Mouse (Mus musculus): ENCODE measurements at regions not wholly inside any gene's neighbourhood (a gene's known extent, or its start where the extent isn't known, plus 50 kb on each side); places are given as distances from the start of the nearest gene placed in this dataset.

DNA sequence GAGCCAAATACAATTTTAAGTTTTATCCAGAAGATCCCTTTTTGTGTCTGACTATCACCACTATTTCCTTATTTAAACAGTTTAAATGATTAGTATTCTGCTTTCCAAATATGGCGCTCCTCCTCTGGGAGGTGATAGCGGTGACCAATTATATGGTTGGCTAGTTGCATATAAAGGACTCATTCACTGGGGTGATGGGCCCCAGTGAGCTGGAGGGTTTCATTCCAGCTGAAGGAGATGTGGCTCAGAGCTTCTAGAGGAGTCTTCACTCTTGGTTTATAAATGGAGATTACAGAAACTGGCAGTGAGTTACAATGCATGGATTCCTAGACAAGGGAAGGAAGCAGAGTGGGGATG, 50.7 kb upstream of the Gm7361 start:
- no peak overlapping the region for H3K27ac ChIP-seq
- H3K36me3 ChIP-seq: no peaks in the 10 kb centered on the region
- no peaks in the 10 kb centered on the region for H3K9me3 ChIP-seq (replicated peaks)
- H3K27me3 ChIP-seq (ENCODE audit: low read depth, poor library complexity, severe bottlenecking): no peaks in the 10 kb centered on the region
- H3K4me1 ChIP-seq: no peaks in the 10 kb centered on the region
- H3K4me3 ChIP-seq: no peak overlapping the region
- no peak for DNase-seq (ENCODE audit: low spot score)
- 83% methylated on average over 2 of the region's 2 CpGs for WGBS

DNA sequence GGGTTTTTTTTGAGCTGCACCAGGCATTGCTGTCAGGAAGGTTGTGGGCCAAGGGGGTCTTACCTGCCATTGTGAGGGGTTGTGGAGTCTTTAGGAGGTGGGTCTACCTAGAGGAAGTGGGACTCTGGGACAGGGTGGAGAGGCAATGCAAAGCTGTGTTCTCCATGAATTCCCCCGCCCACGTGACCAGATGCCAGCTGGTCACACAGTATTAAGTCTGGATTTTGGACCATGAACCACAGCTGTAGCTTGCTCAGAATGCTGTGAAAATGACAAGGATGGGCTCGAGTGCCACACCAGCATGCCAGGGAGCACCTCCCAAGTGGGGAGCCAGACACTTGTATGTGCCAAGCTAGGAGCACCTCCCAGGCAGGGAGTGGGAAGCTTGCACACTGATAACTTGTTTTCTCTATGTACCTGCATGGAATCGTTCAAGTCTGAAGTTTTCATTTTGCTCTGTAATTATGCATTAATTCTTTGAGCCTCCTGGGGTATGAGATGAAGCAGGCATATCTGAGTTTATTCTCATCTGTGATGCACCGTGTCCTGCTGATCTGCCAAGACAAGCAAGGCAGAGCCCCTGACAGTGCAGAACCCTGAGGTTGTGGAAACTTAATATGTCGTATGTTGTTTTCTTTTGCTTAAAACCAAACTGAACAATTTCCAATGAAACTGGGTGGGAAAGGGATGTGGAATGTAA, 51.3 kb upstream of the Gm7361 start:
- Histone ChIP-seq H3K27ac (no peak overlapping the region), H3K4me1 (no peaks in the 10 kb centered on the region), H3K36me3 (no peaks in the 10 kb centered on the region), H3K9me3 (replicated peaks) (no peaks in the 10 kb centered on the region), H3K27me3 (ENCODE audit: low read depth, poor library complexity, severe bottlenecking) (no peaks in the 10 kb centered on the region), H3K4me3 (no peak overlapping the region)
- DNase-seq (ENCODE audit: low spot score): no peak
- 90% methylated on average over 6 of the region's 6 CpGs for WGBS

DNA sequence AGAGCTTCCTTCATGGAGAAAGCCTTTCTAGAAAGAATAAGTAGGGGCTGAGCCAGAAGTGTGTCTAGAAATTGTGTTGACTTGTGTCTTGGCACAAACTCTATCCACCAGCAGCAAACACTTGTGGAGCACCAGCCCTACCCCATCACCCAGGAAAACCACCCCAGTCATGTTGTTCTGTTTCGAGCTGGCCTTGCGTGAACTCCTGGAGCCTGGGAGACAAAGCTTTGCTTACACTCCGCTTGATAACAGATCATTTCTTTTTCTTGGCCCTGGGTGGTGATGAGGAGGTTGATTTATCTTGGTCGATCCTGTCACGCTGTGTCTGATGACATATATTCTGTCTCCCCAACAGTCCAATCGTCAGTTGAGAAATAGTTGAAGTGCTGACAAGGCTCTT, 55.0 kb upstream of the Gm7361 start:
- no peak for DNase-seq (ENCODE audit: low spot score)
- 87% methylated on average over 6 of the region's 6 CpGs for WGBS
- Histone ChIP-seq H3K4me1 (no peaks in the 10 kb centered on the region), H3K27ac (no peak overlapping the region), H3K27me3 (ENCODE audit: low read depth, poor library complexity, severe bottlenecking) (no peaks in the 10 kb centered on the region), H3K36me3 (no peaks in the 10 kb centered on the region), H3K4me3 (no peak overlapping the region), H3K9me3 (replicated peaks) (no peaks in the 10 kb centered on the region)

DNA sequence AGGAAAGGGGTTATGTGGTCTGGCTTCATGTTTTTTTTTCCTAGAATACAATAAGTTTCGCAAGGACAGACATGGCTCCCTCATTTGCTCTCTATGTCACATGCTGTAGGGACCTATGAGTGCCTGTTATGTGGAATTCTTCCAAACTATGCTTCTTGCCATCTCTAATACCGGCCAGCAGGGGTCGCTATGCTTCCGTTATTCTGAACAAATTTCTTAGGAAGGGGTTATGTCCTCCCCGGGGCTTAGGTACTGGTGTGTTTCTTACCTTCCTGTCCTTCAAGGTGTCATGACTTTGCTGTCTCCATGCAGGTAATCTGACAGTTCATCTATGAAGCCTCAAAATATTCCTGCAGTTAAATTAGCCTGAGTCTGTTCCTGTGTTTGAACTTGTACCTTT, 68.1 kb upstream of the Gm7361 start:
- Histone ChIP-seq H3K27ac (no peak overlapping the region), H3K4me1 (0 out of 2 replicates have a peak, but pooled peaks cover 3% of the 10 kb centered on the region), H3K4me3 (no peak overlapping the region), H3K27me3 (ENCODE audit: low read depth, poor library complexity, severe bottlenecking) (no peaks in the 10 kb centered on the region), H3K9me3 (replicated peaks) (no peaks in the 10 kb centered on the region), H3K36me3 (no peaks in the 10 kb centered on the region)
- DNase-seq (ENCODE audit: low spot score): peak; percentile 45
- WGBS: 19% methylated on average over 5 of the region's 5 CpGs

DNA sequence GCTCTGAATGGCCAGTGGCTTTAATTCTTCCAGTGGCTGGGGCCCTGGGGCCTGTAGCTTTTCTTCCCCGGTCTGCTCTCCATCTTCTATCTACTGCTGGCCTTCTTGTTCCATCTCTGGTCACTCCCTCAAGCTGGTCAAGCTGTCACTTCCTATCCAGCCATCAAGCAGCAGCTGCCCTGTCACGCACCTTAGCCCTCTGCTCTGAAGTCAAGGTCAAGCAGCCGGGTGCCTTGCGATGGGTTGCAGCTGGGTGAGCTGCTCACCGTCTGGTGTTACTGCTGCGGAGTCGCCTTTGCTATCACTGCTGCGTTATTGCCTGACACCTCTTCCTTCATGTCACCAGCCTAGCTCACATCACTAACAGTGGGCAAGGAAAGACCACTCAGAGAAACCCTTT, 66.0 kb upstream of the Gm10220 start:
- Histone ChIP-seq H3K27ac (no peak overlapping the region), H3K9me3 (replicated peaks) (no peaks in the 10 kb centered on the region), H3K27me3 (ENCODE audit: low read depth, poor library complexity, severe bottlenecking) (no peaks in the 10 kb centered on the region), H3K4me1 (0 out of 2 replicates have a peak, but pooled peaks cover 3% of the 10 kb centered on the region), H3K36me3 (no peaks in the 10 kb centered on the region), H3K4me3 (no peak overlapping the region)
- no peak for DNase-seq (ENCODE audit: low spot score)
- WGBS: 55% methylated on average over 8 of the region's 8 CpGs

DNA sequence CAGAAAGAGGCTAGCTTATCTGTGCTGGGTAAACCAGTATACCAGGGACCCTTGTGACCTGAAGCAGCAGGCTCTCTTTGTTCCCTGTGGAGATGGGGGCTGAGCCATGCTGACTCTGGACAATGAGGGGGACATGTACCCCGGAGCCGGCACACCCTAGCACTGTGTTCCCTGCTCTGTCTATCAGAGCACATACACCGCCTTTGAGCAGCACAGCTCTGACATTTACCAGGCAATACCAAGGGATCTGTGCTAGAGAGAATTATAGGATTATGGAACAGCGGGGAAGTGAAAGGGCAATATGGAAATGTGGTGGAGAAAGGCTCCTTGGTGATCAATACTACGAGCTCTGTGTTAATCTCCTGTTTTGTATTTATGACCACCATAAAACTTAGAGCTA, 64.2 kb upstream of the Gm10220 start:
- Histone ChIP-seq H3K27me3 (ENCODE audit: low read depth, poor library complexity, severe bottlenecking) (no peaks in the 10 kb centered on the region), H3K27ac (no peak overlapping the region), H3K4me3 (no peak overlapping the region), H3K9me3 (replicated peaks) (no peaks in the 10 kb centered on the region), H3K4me1 (0 out of 2 replicates have a peak, but pooled peaks cover 3% of the 10 kb centered on the region), H3K36me3 (no peaks in the 10 kb centered on the region)
- no peak for DNase-seq (ENCODE audit: low spot score)
- 29% methylated on average over 5 of the region's 5 CpGs for WGBS

DNA sequence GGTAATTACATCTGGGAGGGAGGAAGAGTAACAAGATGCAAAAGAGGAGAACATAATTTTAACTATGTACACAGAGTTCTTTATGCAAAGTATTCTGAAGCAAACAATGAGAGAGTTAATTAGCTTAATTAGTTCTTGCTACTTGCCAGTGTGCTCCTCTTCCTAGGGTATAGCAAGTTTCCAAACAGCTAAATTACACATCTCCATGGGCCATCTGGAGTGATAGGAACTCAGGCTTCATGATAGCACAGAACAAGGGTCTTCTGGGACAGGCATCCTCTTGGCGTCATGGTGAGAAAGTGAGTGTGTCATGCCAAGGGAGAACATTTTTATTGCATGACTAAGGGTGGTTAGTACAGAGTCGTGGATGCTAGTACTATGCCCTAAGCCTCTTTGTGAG, 54.8 kb upstream of the Gm10220 start:
- Histone ChIP-seq H3K4me1 (no peaks in the 10 kb centered on the region), H3K4me3 (no peak overlapping the region), H3K36me3 (no peaks in the 10 kb centered on the region), H3K27me3 (ENCODE audit: low read depth, poor library complexity, severe bottlenecking) (no peaks in the 10 kb centered on the region), H3K9me3 (replicated peaks) (no peaks in the 10 kb centered on the region), H3K27ac (no peak overlapping the region)
- no peak for DNase-seq (ENCODE audit: low spot score)
- WGBS: 91% methylated on average over 2 of the region's 2 CpGs

DNA sequence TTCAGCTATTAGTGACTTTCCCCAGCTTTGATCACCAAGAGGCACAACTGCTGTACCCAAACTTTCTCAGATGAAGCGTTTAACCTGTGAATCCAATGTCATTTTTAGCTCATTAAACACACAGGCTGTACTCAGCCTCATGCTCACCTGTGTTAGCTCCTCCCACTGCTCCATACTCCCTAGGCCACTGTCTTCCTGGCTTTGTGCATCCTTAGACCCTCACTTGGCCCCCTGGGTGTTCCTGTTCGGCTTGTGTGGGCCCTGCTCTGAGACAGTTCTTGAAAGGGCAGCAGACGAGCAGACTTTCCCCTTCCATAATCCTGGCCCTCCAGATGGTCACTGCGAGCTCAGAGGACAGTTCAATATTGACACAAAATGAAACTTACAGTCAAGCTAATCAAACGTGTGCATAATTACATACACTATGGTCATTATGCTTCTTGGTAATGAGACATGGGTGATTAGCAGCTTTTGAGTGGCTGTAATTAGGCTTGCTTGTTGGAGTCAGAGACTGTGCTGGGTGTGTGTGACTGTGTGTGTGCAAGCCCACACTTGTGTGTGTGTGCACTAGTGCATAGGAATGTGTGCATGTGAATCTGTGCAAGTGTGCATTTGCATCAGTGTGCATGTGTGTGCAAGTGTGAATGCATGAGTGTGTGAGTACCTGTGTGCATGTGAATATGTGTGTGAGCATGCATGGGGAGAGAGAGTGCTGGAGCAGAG, 50.6 kb upstream of the Gm10220 start:
- no peak for DNase-seq (ENCODE audit: low spot score)
- 83% methylated on average over 5 of the region's 5 CpGs for WGBS
- Histone ChIP-seq H3K36me3 (no peaks in the 10 kb centered on the region), H3K9me3 (replicated peaks) (no peaks in the 10 kb centered on the region), H3K4me1 (no peaks in the 10 kb centered on the region), H3K27me3 (ENCODE audit: low read depth, poor library complexity, severe bottlenecking) (no peaks in the 10 kb centered on the region), H3K27ac (no peak overlapping the region), H3K4me3 (no peak overlapping the region)

DNA sequence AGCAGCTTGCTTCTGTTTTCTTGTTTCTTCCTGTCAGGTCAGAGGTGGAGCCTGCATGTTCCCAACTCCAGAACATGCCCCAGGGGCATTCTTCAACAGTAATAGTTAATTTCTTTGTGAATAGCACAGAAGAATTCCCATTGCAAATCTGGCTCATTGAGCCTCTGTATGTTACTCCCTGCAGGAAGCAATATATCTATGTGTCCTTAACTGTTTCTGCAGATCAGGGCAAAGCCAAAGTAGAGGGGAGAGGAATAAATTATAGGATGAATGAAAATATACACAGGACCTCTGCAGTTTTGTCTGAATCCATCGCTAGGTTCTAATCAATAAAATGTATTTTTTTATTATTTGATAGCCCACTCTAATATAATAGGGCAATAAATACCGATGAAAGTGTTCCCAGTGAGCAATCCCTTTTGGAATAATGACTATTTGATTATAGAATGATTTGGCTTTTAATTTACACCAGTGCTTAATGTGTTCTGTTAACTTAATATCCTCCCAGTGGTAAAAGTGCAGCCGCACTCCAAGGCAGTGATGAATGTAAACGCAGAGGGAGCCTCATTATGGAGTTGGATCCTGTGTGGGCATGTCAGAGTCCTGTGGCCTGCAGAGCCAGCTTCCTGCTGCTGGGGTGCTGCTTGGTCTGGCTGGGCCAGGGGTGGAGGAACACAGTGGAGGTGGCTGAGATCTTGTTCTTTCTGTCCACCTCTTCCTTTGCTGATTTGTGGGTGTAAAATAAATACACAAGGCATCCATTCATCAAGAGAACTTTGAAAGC, 49.7 kb upstream of the Gm10220 start:
- H3K27me3 ChIP-seq (ENCODE audit: low read depth, poor library complexity, severe bottlenecking): no peaks in the 10 kb centered on the region
- H3K4me1 ChIP-seq: no peaks in the 10 kb centered on the region
- H3K4me3 ChIP-seq: no peak overlapping the region
- H3K36me3 ChIP-seq: no peaks in the 10 kb centered on the region
- DNase-seq (ENCODE audit: low spot score): no peak
- WGBS: 78% methylated on average over 4 of the region's 4 CpGs
- no peak overlapping the region for H3K27ac ChIP-seq
- no peaks in the 10 kb centered on the region for H3K9me3 ChIP-seq (replicated peaks)
